Mouse (Mus musculus): ENCODE data around the gene Trim38. TPM values are rescaled to one million over a fixed set of nuclear protein-coding genes. Genes with fewer than 3 reads are reported as not detected.

Gene Trim38
- polyA plus RNA-seq, 1 experiment: 0.05 TPM

- no peaks in the 10 kb centered on the region for H3K27me3 ChIP-seq (replicated peaks; ENCODE audit: control insufficient read depth, insufficient read depth, low read length)
- DNase-seq: peak; percentile 28
- no peaks in the 10 kb centered on the region for H3K36me3 ChIP-seq (ENCODE audit: control insufficient read depth, insufficient read depth, low read length)
- TF ChIP-seq POLR2A (IDR thresholded peaks at IDR 0.05; ENCODE audit: low read depth, low read length): no peak
- no peak for TF ChIP-seq CTCF (conservative IDR thresholded peaks at IDR 0.05; ENCODE audit: insufficient read depth, insufficient read length, low read depth, low read length)
- H3K4me1 ChIP-seq (ENCODE audit: control insufficient read depth, insufficient read depth, low read length): no peaks in the 10 kb centered on the region
- H3K27ac ChIP-seq (ENCODE audit: insufficient read depth, low read depth, low read length): no peak overlapping the region
- 29% methylated on average over 21 of the region's 21 CpGs for WGBS
- no peak overlapping the region for H3K4me3 ChIP-seq (ENCODE audit: insufficient read depth, low read depth, low read length)
These were observed 3.0 kb downstream of the Trim38 start for GRCm38 (mm10) chr13:23772561-23773313.

- DNase-seq: no peak
- Histone ChIP-seq H3K36me3 (ENCODE audit: control insufficient read depth, insufficient read depth, low read length) (no peaks in the 10 kb centered on the region), H3K4me1 (ENCODE audit: control insufficient read depth, insufficient read depth, low read length) (no peaks in the 10 kb centered on the region), H3K4me3 (ENCODE audit: insufficient read depth, low read depth, low read length) (no peak overlapping the region), H3K27ac (ENCODE audit: insufficient read depth, low read depth, low read length) (no peak overlapping the region), H3K27me3 (replicated peaks; ENCODE audit: control insufficient read depth, insufficient read depth, low read length) (no peaks in the 10 kb centered on the region)
- 86% methylated on average over 7 of the region's 7 CpGs for WGBS
- TF ChIP-seq POLR2A (IDR thresholded peaks at IDR 0.05; ENCODE audit: low read depth, low read length) (no peak), CTCF (conservative IDR thresholded peaks at IDR 0.05; ENCODE audit: insufficient read depth, insufficient read length, low read depth, low read length) (no peak)
These were observed 8.6 kb downstream of the Trim38 start for GRCm38 (mm10) chr13:23778339-23778738.

GRCm38 (mm10) chr13:23779025-23779424 is 9.3 kb downstream of the Trim38 start:
- Histone ChIP-seq H3K4me3 (ENCODE audit: insufficient read depth, low read depth, low read length) (no peak overlapping the region), H3K4me1 (ENCODE audit: control insufficient read depth, insufficient read depth, low read length) (no peaks in the 10 kb centered on the region), H3K27ac (ENCODE audit: insufficient read depth, low read depth, low read length) (no peak overlapping the region), H3K27me3 (replicated peaks; ENCODE audit: control insufficient read depth, insufficient read depth, low read length) (no peaks in the 10 kb centered on the region), H3K36me3 (ENCODE audit: control insufficient read depth, insufficient read depth, low read length) (no peaks in the 10 kb centered on the region)
- 91% methylated on average over 4 of the region's 4 CpGs for WGBS
- TF ChIP-seq POLR2A (IDR thresholded peaks at IDR 0.05; ENCODE audit: low read depth, low read length): no peak
- TF ChIP-seq CTCF (conservative IDR thresholded peaks at IDR 0.05; ENCODE audit: insufficient read depth, insufficient read length, low read depth, low read length): no peak
- DNase-seq: no peak

- H3K27ac ChIP-seq (ENCODE audit: insufficient read depth, low read depth, low read length): no peak overlapping the region
- H3K4me1 ChIP-seq (ENCODE audit: control insufficient read depth, insufficient read depth, low read length): no peaks in the 10 kb centered on the region
- peak; percentile 57 for DNase-seq
- 33% methylated on average over 2 of the region's 2 CpGs for WGBS
- H3K27me3 ChIP-seq (replicated peaks; ENCODE audit: control insufficient read depth, insufficient read depth, low read length): no peaks in the 10 kb centered on the region; the same call in 1 of the 2 replicates
- TF ChIP-seq CTCF (conservative IDR thresholded peaks at IDR 0.05; ENCODE audit: insufficient read depth, insufficient read length, low read depth, low read length): 0 out of 2 replicates have a peak, but pooled peaks have one; percentile 18
- no peak for TF ChIP-seq POLR2A (IDR thresholded peaks at IDR 0.05; ENCODE audit: low read depth, low read length)
- H3K4me3 ChIP-seq (ENCODE audit: insufficient read depth, low read depth, low read length): no peak overlapping the region
- no peaks in the 10 kb centered on the region for H3K36me3 ChIP-seq (ENCODE audit: control insufficient read depth, insufficient read depth, low read length)
These were observed 22.8 kb downstream of the Trim38 start for GRCm38 (mm10) chr13:23792520-23792919.

GRCm38 (mm10) chr13:23799405-23799804 is 29.7 kb downstream of the Trim38 start:
- Histone ChIP-seq H3K4me1 (ENCODE audit: control insufficient read depth, insufficient read depth, low read length) (no peaks in the 10 kb centered on the region), H3K4me3 (ENCODE audit: insufficient read depth, low read depth, low read length) (no peak overlapping the region), H3K36me3 (ENCODE audit: control insufficient read depth, insufficient read depth, low read length) (no peaks in the 10 kb centered on the region), H3K27me3 (replicated peaks; ENCODE audit: control insufficient read depth, insufficient read depth, low read length) (no peaks in the 10 kb centered on the region; the same call in 1 of the 2 replicates), H3K27ac (ENCODE audit: insufficient read depth, low read depth, low read length) (no peak overlapping the region)
- TF ChIP-seq CTCF (conservative IDR thresholded peaks at IDR 0.05; ENCODE audit: insufficient read depth, insufficient read length, low read depth, low read length) (no peak), POLR2A (IDR thresholded peaks at IDR 0.05; ENCODE audit: low read depth, low read length) (no peak)
- WGBS: 41% methylated on average over 5 of the region's 5 CpGs
- peak; percentile 3 for DNase-seq

- TF ChIP-seq POLR2A (IDR thresholded peaks at IDR 0.05; ENCODE audit: low read depth, low read length): no peak
- no peak for TF ChIP-seq CTCF (conservative IDR thresholded peaks at IDR 0.05; ENCODE audit: insufficient read depth, insufficient read length, low read depth, low read length)
- Histone ChIP-seq H3K4me3 (ENCODE audit: insufficient read depth, low read depth, low read length) (no peak overlapping the region), H3K4me1 (ENCODE audit: control insufficient read depth, insufficient read depth, low read length) (peaks cover 5% of the 10 kb centered on the region; the same call in 1 of the 2 replicates), H3K36me3 (ENCODE audit: control insufficient read depth, insufficient read depth, low read length) (no peaks in the 10 kb centered on the region), H3K27ac (ENCODE audit: insufficient read depth, low read depth, low read length) (no peak overlapping the region), H3K27me3 (replicated peaks; ENCODE audit: control insufficient read depth, insufficient read depth, low read length) (no peaks in the 10 kb centered on the region)
- DNase-seq: peak; percentile 3
- WGBS: 54% methylated on average over 2 of the region's 2 CpGs
These were observed 34.8 kb downstream of the Trim38 start for GRCm38 (mm10) chr13:23804532-23804931.

GRCm38 (mm10) chr13:23806422-23807052 is 36.8 kb downstream of the Trim38 start, which contains the start of gene Slc17a2:
Gene Slc17a2 (plus strand): TSS chr13:23806993.
- peak; percentile 74 for DNase-seq
- H3K4me1 ChIP-seq (ENCODE audit: control insufficient read depth, insufficient read depth, low read length): peaks cover 5% of the 10 kb centered on the region; the same call in 1 of the 2 replicates
- WGBS: 53% methylated on average over 15 of the region's 15 CpGs
- no peak for TF ChIP-seq CTCF (conservative IDR thresholded peaks at IDR 0.05; ENCODE audit: insufficient read depth, insufficient read length, low read depth, low read length)
- TF ChIP-seq POLR2A (IDR thresholded peaks at IDR 0.05; ENCODE audit: low read depth, low read length): no peak
- no peaks in the 10 kb centered on the region for H3K27me3 ChIP-seq (replicated peaks; ENCODE audit: control insufficient read depth, insufficient read depth, low read length)
- no peak within 1 kb of the TSS for H3K4me3 ChIP-seq (ENCODE audit: insufficient read depth, low read depth, low read length)
- no peaks in the 10 kb centered on the region for H3K36me3 ChIP-seq (ENCODE audit: control insufficient read depth, insufficient read depth, low read length)
- no peak within 1 kb of the TSS for H3K27ac ChIP-seq (ENCODE audit: insufficient read depth, low read depth, low read length)

All from kidney, adult 2 months (tissue).